Mouse (Mus musculus) hindbrain, embryonic 13.5 days (tissue): ENCODE results near the gene Calcoco1. TPM values are rescaled to one million over a fixed set of nuclear protein-coding genes. Genes with fewer than 3 reads are reported as not detected.
A peak's percentile ranks its signal among the peaks of the same experiment; 100 is the strongest.

ENCODE experiments used
- ATAC-seq: fragments of 200-750 bp; cut with Nextera tagmentation; 2 replicates; pipeline ENCODE4 v1.8.0; 2017; ENCODE audit warnings: moderate TSS enrichment; ENCODE audit not compliant: low FRiP score
- H3K27ac ChIP-seq: fragments of 300-500 bp; sonication (generic); 2 replicates; pipeline ENCODE4 v1.5.1; 2015; ENCODE audit warnings: inconsistent platforms, mild to moderate bottlenecking, moderate library complexity
- H3K27me3 ChIP-seq: fragments of 300-500 bp; sonication (generic); 2 replicates; pipeline ENCODE4 v1.6.1; 2015; ENCODE audit warnings: mild to moderate bottlenecking, inconsistent platforms
- H3K36me3 ChIP-seq: fragments of 300-500 bp; sonication (generic); 2 replicates; pipeline ENCODE4 v1.6.1; 2015; ENCODE audit warnings: mild to moderate bottlenecking, inconsistent platforms
- H3K4me1 ChIP-seq: fragments of 300-500 bp; sonication (generic); replicated peaks from 2 replicates; pipeline ENCODE4 v1.6.1; 2015; ENCODE audit warnings: inconsistent platforms
- H3K4me2 ChIP-seq: fragments of 300-500 bp; sonication (generic); 2 replicates; pipeline ENCODE4 v1.6.1; 2015; ENCODE audit warnings: inconsistent platforms, mild to moderate bottlenecking, moderate library complexity
- H3K4me3 ChIP-seq: fragments of 300-500 bp; sonication (generic); 2 replicates; pipeline ENCODE4 v1.5.1; 2015; ENCODE audit warnings: mild to moderate bottlenecking, inconsistent platforms
- H3K9ac ChIP-seq: fragments of 300-500 bp; sonication (generic); 2 replicates; pipeline ENCODE4 v1.6.1; 2015; ENCODE audit warnings: mild to moderate bottlenecking, inconsistent platforms
- H3K9me3 ChIP-seq: fragments of 300-500 bp; sonication (generic); 2 replicates; pipeline ENCODE4 v1.6.1; 2016; ENCODE audit warnings: inconsistent platforms
- WGBS: fragments of 180-500 bp; shearing (Covaris S2); methylation state at CpG from one replicate; pipeline ENCODE4 v1.1.7; 2015; 5-methylcytosine and 5-hydroxymethylcytosine counted together
- polyA plus RNA-seq: library from polyadenylated mRNA; unstranded; fragments of >200 nt; fragmentation: Nextera tagmentation; extraction: Ambion mirVana; gene quantifications from 2 replicates; pipeline ENCODE4 v1.2.1, GENCODE M21; 2015

Calcoco1 gene
- polyA plus RNA-seq, 1 experiment from 2014 or later = 41.8 TPM

- no peaks in the 10 kb centered on the region for H3K9me3 ChIP-seq
- H3K4me3 ChIP-seq = peak overlapping the region; percentile 15
- peak overlapping the region; percentile 43 for H3K4me2 ChIP-seq
- 13% methylated on average over 35 of the region's 36 CpGs for WGBS
- peak overlapping the region; percentile 53; the same call in 1 of the 2 replicates for H3K9ac ChIP-seq
- peak overlapping the region; percentile 81 for H3K27ac ChIP-seq
- peaks cover 45% of the 10 kb centered on the region for H3K4me1 ChIP-seq
- H3K36me3 ChIP-seq = no peaks in the 10 kb centered on the region
- peaks cover 70% of the 10 kb centered on the region for H3K27me3 ChIP-seq
- ATAC-seq = peak; percentile 47; the same call in 1 of the 2 replicates
Measured at GRCm38 (mm10) chr15:102736127-102736944, 14.4 kb upstream of the Calcoco1 start.

GRCm38 (mm10) chr15:102735031-102735430 is 13.1 kb upstream of the Calcoco1 start:
- no peak overlapping the region for H3K9ac ChIP-seq
- peaks cover 63% of the 10 kb centered on the region for H3K27me3 ChIP-seq
- no peak overlapping the region for H3K4me2 ChIP-seq
- no peak for ATAC-seq
- H3K9me3 ChIP-seq = no peaks in the 10 kb centered on the region
- H3K4me3 ChIP-seq = no peak overlapping the region
- peak overlapping the region; percentile 81 for H3K27ac ChIP-seq
- no peaks in the 10 kb centered on the region for H3K36me3 ChIP-seq
- WGBS = 27% methylated on average over 14 of the region's 14 CpGs
- peaks cover 45% of the 10 kb centered on the region for H3K4me1 ChIP-seq

GRCm38 (mm10) chr15:102733759-102734531 is 12.0 kb upstream of the Calcoco1 start:
- no peak overlapping the region for H3K4me3 ChIP-seq
- peaks cover 59% of the 10 kb centered on the region for H3K27me3 ChIP-seq
- H3K9me3 ChIP-seq = no peaks in the 10 kb centered on the region
- ATAC-seq = no peak
- H3K4me2 ChIP-seq = no peak overlapping the region
- WGBS = 74% methylated on average over 28 of the region's 28 CpGs
- H3K4me1 ChIP-seq = peaks cover 45% of the 10 kb centered on the region
- no peaks in the 10 kb centered on the region for H3K36me3 ChIP-seq
- peak overlapping the region; percentile 81 for H3K27ac ChIP-seq
- H3K9ac ChIP-seq = no peak overlapping the region

GRCm38 (mm10) chr15:102733233-102733632 is 11.3 kb upstream of the Calcoco1 start:
- WGBS = 67% methylated on average over 5 of the region's 5 CpGs
- H3K9ac ChIP-seq = no peak overlapping the region

GRCm38 (mm10) chr15:102732406-102732805 is 10.4 kb upstream of the Calcoco1 start:
- Histone ChIP-seq H3K9ac (no peak overlapping the region), H3K27me3 (peaks cover 50% of the 10 kb centered on the region), H3K4me3 (no peak overlapping the region), H3K4me1 (peaks cover 41% of the 10 kb centered on the region), H3K36me3 (no peaks in the 10 kb centered on the region), H3K9me3 (no peaks in the 10 kb centered on the region), H3K4me2 (no peak overlapping the region), H3K27ac (peak overlapping the region; percentile 81)
- WGBS = 84% methylated on average over 6 of the region's 6 CpGs
- ATAC-seq = no peak

More at GRCm38 (mm10) chr15:102733233-102733632, 11.3 kb upstream of the Calcoco1 start:
- Histone ChIP-seq H3K27ac (peak overlapping the region; percentile 81), H3K4me2 (no peak overlapping the region), H3K27me3 (peaks cover 56% of the 10 kb centered on the region), H3K36me3 (no peaks in the 10 kb centered on the region), H3K4me3 (no peak overlapping the region), H3K9me3 (no peaks in the 10 kb centered on the region), H3K4me1 (peaks cover 45% of the 10 kb centered on the region)
- ATAC-seq = no peak

- WGBS = 72% methylated on average over 2 of the region's 2 CpGs
Measured at GRCm38 (mm10) chr15:102727951-102728350, 6.0 kb upstream of the Calcoco1 start.

GRCm38 (mm10) chr15:102723358-102724135 is 1.6 kb upstream of the Calcoco1 start:
- no peak for ATAC-seq
- no peak overlapping the region for H3K4me3 ChIP-seq
- 83% methylated on average over 10 of the region's 10 CpGs for WGBS
- no peak overlapping the region for H3K27ac ChIP-seq
- H3K9ac ChIP-seq = no peak overlapping the region
- peaks cover 22% of the 10 kb centered on the region for H3K4me1 ChIP-seq
- H3K9me3 ChIP-seq = no peaks in the 10 kb centered on the region
- H3K4me2 ChIP-seq = no peak overlapping the region
- 0 out of 2 replicates have a peak, but pooled peaks cover 5% of the 10 kb centered on the region for H3K27me3 ChIP-seq
- peaks cover 11% of the 10 kb centered on the region for H3K36me3 ChIP-seq

More at GRCm38 (mm10) chr15:102727951-102728350, 6.0 kb upstream of the Calcoco1 start:
- Histone ChIP-seq H3K4me1 (peaks cover 4% of the 10 kb centered on the region; the same call in 1 of the 2 replicates), H3K9ac (no peak overlapping the region), H3K4me2 (no peak overlapping the region), H3K27me3 (peaks cover 18% of the 10 kb centered on the region), H3K27ac (no peak overlapping the region), H3K36me3 (no peaks in the 10 kb centered on the region), H3K9me3 (no peaks in the 10 kb centered on the region), H3K4me3 (no peak overlapping the region)
- ATAC-seq = no peak

GRCm38 (mm10) chr15:102722500-102722931 is 538 bp upstream of the Calcoco1 start:
- peaks cover 22% of the 10 kb centered on the region for H3K4me1 ChIP-seq
- H3K9ac ChIP-seq = peak overlapping the region; percentile 20; the same call in 1 of the 2 replicates
- WGBS = 55% methylated on average over 4 of the region's 4 CpGs
- peak overlapping the region; percentile 73 for H3K4me3 ChIP-seq
- H3K4me2 ChIP-seq = peak overlapping the region; percentile 79
- peaks cover 21% of the 10 kb centered on the region for H3K36me3 ChIP-seq
- no peaks in the 10 kb centered on the region for H3K9me3 ChIP-seq
- H3K27ac ChIP-seq = no peak overlapping the region
- ATAC-seq = peak; percentile 3; the same call in 1 of the 2 replicates
- no peaks in the 10 kb centered on the region for H3K27me3 ChIP-seq

GRCm38 (mm10) chr15:102721016-102721898 is 721 bp downstream of the Calcoco1 start:
- no peaks in the 10 kb centered on the region for H3K27me3 ChIP-seq
- H3K36me3 ChIP-seq = peaks cover 34% of the 10 kb centered on the region
- H3K4me2 ChIP-seq = peak overlapping the region; percentile 79
- no peaks in the 10 kb centered on the region for H3K9me3 ChIP-seq
- H3K4me3 ChIP-seq = peak overlapping the region; percentile 73
- H3K4me1 ChIP-seq = peaks cover 22% of the 10 kb centered on the region
- no peak for ATAC-seq
- WGBS = 22% methylated on average over 14 of the region's 14 CpGs
- peak overlapping the region; percentile 76 for H3K9ac ChIP-seq
- H3K27ac ChIP-seq = peak overlapping the region; percentile 35; the same call in 1 of the 2 replicates

GRCm38 (mm10) chr15:102716132-102716531 is 5.8 kb downstream of the Calcoco1 start:
- Histone ChIP-seq H3K9ac (no peak overlapping the region), H3K4me3 (no peak overlapping the region), H3K27ac (no peak overlapping the region), H3K9me3 (no peaks in the 10 kb centered on the region), H3K36me3 (peaks cover 84% of the 10 kb centered on the region), H3K4me2 (no peak overlapping the region), H3K4me1 (peaks cover 10% of the 10 kb centered on the region), H3K27me3 (no peaks in the 10 kb centered on the region)
- no peak for ATAC-seq
- 63% methylated on average over 12 of the region's 12 CpGs for WGBS

- Histone ChIP-seq H3K4me3 (no peak overlapping the region), H3K4me2 (no peak overlapping the region), H3K27ac (peak overlapping the region; percentile 85), H3K27me3 (0 out of 2 replicates have a peak, but pooled peaks cover 2% of the 10 kb centered on the region), H3K4me1 (peaks cover 44% of the 10 kb centered on the region), H3K9ac (no peak overlapping the region), H3K9me3 (no peaks in the 10 kb centered on the region), H3K36me3 (peaks cover 57% of the 10 kb centered on the region)
- no peak for ATAC-seq
- WGBS = 46% methylated on average over 6 of the region's 6 CpGs
Measured at GRCm38 (mm10) chr15:102707736-102708269, 14.2 kb downstream of the Calcoco1 start.
